Mouse (Mus musculus): Measurements from ENCODE around the gene Gdap1l1.
"Not testable (repeated sequence)": the region's sequence is repeated elsewhere in the genome, so short reads cannot be mapped to it uniquely, and the experiment has no call there.

Gdap1l1 gene

DNA sequence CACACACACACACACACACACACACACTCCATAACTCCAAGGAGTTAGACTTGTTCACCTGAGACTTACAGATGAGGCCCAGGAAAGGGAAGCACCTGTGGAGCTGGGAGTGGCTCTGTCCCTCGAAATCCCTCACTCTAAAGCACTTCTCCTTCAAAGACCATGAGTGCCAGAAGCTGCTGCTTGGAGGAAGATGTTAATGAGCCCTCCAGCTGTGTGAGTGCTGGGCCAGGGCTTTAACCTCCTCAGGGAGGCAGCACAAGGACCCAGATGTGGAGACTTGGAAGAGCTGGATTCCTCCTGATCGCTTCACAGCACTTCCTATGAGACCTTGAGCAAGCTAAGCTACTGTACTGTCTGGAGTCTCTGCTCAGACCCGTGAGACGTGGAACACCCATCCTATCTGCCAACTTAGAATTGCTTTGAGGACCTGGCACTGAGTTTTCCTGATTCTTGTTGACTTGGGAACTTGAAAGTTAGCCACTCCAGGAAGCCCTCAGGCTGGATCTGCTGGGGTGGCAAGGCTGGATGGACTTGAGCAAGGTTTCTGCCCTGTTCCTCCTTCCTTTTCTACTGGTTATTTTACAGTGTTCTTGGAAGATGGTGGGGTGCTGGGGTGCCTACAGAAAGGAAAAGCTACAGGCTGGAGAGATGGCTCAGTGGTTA is 9.8 kb upstream of the Gdap1l1 start:
- no peak for DNase-seq

DNA sequence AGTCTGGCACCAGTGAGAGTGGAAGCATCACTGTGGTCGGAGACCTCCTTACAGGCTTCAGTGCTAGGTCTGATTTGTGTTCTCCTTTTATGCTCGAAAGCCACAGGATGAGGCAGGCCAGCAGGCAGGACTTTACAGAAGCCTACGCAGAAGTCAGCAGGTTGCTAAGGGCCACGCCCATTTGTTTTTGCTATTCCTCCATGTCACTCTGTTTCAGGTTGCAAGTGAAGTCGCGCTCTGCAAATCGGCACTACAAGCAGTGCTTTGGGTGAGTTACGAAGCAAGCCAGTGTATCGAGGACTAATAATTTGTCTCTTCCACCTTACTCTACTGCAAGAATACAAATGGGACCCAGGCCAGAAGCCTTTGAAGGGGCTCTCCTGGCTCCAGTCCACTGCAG is 7.0 kb upstream of the Gdap1l1 start:
- DNase-seq = no peak

- peak; percentile 97 to 99 for DNase-seq
Observed at GRCm38 (mm10) chr2:163433971-163434370, 4.3 kb upstream of the Gdap1l1 start.

DNA sequence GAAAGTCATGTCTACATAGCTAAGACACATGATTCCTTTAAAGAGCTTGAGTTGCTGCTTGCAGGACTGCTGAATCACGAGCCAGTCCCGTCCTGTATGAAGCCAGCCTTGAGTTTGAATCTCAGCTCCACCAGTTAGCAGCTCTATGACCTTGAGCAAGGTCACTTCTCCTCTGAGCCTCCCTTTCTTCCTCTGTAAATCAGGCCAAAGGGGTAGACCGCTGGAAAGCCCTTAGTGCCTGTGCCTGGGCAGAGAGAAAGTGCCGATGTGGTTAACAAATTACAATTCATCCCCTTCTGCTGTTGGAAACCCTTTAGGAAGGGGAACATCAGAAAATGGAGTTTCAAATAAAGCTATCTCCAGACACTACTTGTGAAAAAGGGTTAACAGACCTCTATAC is 476 bp upstream of the Gdap1l1 start:
- DNase-seq = peak in 1 of 2 experiments; percentile 38

GRCm38 (mm10) chr2:163438619-163439451 is 559 bp downstream of the Gdap1l1 start:
- DNase-seq = peak in 1 of 2 experiments; percentile 65

- DNase-seq = peak in 1 of 2 experiments; percentile 47
Observed at GRCm38 (mm10) chr2:163439488-163439887, 1.2 kb downstream of the Gdap1l1 start.

- peak; percentile 86 to 89 for DNase-seq
Observed at GRCm38 (mm10) chr2:163443543-163443942, 5.3 kb downstream of the Gdap1l1 start.

GRCm38 (mm10) chr2:163444017-163444416 is 5.7 kb downstream of the Gdap1l1 start:
- DNase-seq = no peak

DNA sequence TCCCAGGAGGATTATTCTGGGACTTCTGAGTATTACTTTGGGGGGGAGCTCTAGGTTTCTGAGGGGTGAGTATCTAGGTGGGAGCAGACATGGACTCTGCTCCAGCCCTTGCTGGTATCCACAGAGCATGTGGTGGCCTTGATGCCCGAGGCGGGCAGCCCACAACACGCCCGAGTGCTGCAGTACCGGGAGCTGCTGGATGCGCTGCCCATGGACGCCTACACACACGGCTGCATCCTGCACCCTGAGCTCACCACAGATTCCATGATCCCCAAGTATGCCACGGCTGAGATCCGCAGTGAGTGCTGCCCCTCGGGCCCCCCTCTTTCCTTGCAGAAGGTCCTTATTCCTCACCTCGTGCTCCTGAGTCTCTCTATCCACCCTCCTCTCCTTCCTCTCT is 9.1 kb downstream of the Gdap1l1 start:
- no peak for DNase-seq

DNA sequence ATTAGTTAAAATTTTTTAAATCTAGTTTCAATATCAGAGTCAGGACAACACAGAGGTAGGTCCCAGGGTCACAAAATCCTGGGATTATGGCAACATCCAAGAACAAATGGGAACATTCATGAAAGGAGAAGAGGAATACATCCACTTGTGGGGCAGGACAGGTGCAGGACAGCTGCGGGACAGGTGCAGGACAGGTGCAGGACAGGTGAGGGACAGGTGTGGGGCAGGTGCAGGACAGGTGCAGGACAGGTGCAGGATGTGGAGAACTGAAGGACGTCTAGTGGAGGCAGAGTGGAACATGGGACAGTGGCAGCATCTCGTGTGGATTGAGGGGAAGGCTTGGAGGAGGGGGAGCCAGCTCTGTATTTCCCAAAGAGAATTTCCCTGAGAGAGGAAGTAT is 11.0 kb downstream of the Gdap1l1 start:
- DNase-seq = no peak

GRCm38 (mm10) chr2:163450668-163451295 is 12.5 kb downstream of the Gdap1l1 start:
- no peak for DNase-seq

GRCm38 (mm10) chr2:163452738-163453137 is 14.5 kb downstream of the Gdap1l1 start:
- no peak for DNase-seq

GRCm38 (mm10) chr2:163453378-163453777 is 15.1 kb downstream of the Gdap1l1 start:
- DNase-seq = peak in 1 of 2 experiments; percentile 38

- peak; percentile 50 to 52 for DNase-seq
Observed at GRCm38 (mm10) chr2:163458539-163459265, 20.4 kb downstream of the Gdap1l1 start.

GRCm38 (mm10) chr2:163459380-163459779 is 21.1 kb downstream of the Gdap1l1 start:
- DNase-seq = no peak

GRCm38 (mm10) chr2:163460622-163461021 is 22.3 kb downstream of the Gdap1l1 start:
- no peak for DNase-seq

GRCm38 (mm10) chr2:163461307-163461706 is 23.0 kb downstream of the Gdap1l1 start:
- not testable (repeated sequence) for DNase-seq

DNA sequence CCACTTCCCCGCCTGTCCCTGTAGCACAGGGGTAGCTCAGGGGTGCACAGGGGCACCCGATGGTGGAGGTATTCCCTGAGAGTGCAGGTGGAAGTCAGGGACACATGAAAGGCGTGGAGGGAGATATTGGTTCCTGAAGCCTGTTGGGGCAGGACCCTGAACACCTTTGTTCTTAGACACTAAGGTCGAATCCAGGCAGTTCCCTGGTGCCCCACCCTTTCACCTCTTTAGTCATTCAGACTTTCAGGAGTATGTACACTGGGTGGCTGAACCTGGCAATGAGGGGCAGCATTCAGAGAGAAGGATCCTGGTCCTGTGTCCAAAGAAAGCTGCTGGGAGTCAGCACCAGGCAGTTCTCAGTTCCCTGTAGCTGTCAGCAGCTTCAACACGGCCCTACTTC is 24.1 kb downstream of the Gdap1l1 start:
- no peak for DNase-seq

DNA sequence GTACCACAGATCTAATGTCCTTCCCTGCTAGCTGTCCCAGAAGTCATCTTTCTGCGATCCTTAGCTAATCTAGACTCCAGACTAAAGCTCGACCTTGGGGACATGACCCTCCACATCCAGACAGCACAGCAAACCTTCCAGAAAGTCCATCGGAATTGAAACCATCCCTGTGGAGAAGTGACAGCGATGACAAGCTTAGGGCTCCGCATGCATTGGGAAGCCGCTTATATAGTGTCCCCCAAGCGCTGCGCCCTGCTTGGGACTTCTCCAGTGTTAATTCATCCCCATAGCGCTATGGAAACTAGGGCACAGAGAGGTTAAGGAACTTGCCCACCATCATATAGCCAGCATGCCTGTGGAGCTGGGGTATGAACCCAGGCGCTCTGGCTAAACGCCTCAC is 24.5 kb downstream of the Gdap1l1 start:
- no peak for DNase-seq

DNA sequence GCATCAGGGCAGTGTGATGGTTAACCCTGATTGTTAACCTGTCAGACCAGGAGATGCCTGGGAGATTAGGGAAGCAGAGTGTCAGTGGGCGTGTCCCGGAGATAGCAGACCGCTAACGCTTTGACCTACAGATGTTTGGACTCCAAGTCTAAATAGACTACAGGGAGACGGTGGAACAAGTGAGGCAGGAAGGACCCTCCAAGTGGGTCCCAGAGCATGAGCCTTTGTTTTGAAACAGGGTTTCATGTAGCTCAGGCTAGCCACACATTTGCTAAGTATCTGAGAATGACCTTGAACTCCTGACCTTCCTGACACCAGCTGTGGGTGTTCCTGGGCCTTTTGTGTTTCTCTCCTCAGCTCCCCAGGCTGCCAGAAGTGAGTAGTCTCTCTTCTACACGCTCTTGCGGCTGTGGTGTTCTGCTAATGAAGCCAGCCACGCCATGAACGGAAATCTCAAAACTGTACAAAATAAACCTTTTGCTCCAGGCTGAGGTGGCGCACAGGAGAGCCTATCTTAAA is 25.0 kb downstream of the Gdap1l1 start:
- DNase-seq = no peak

DNA sequence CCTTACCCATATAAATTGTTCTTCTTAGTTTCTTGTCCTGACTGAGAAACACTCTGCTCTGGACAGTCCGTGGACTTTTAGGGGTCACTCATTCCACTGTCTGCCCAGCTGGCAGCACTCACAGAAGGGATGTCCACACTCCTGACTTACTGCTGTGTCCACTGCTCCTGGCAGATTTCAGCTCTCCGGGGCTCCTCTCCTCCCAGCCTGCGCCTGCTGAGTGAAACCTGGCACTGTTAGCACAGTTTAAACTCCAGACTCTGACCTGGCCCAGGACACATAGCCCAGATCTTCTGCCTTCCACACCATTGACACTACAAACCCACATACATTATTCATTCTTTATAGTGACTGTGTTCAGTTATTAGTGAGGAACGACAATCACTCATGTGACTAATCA is 25.7 kb downstream of the Gdap1l1 start:
- peak in 1 of 2 experiments; percentile 25 for DNase-seq

- DNase-seq = no peak
Observed at GRCm38 (mm10) chr2:163464562-163464961, 26.3 kb downstream of the Gdap1l1 start.

GRCm38 (mm10) chr2:163466771-163467170 is 28.5 kb downstream of the Gdap1l1 start:
- no peak for DNase-seq

Data from cerebellum, postnatal 36 days (tissue).